21 mouse cellular contexts compared by ENCODE assay signal in genomic region chr13:6196690-6197089, GRCm38 (mm10).
"Had no signal": no experiment of that assay in that cellular context is flagged by ENCODE, and none has a peak within 500 bp of the region (broad histone marks: within the 10 kb centered on the region; RNA-seq: fewer than 3 reads in every experiment).

No protein-coding gene starts in this region.

- H3K27ac ChIP-seq: limb, embryonic 12.5 days; limb, embryonic 15.5 days; liver, embryonic 14.5 days; macrophage; midbrain, embryonic 12.5 days; midbrain, embryonic 15.5 days; stomach, postnatal 0 days had no signal

- DNase-seq: kidney, adult 9 months; kidney, postnatal 14 days; kidney, postnatal 4 days; left cerebral cortex, postnatal 4 days; liver, postnatal 0 days; lung, embryonic 14.5 days; right cerebral cortex, adult 18-20 months; right cerebral cortex, postnatal 14 days; right cerebral cortex, postnatal 4 days; thymus, adult 2 months; thymus, postnatal 14 days; thymus, postnatal 4 days had no signal

- H3K4me3 ChIP-seq: limb, embryonic 12.5 days; limb, embryonic 15.5 days; midbrain, embryonic 12.5 days; midbrain, embryonic 15.5 days had no signal

- H3K9ac ChIP-seq: limb, embryonic 12.5 days; limb, embryonic 15.5 days; liver, embryonic 14.5 days; liver, postnatal 0 days; lung, embryonic 14.5 days; midbrain, embryonic 12.5 days; midbrain, embryonic 15.5 days had no signal

- H3K9me3 ChIP-seq: limb, embryonic 12.5 days; limb, embryonic 15.5 days; midbrain, embryonic 15.5 days had no signal

- ATAC-seq: liver, postnatal 0 days; lung, postnatal 0 days; midbrain, embryonic 15.5 days had no signal

- H3K4me2 ChIP-seq: limb, embryonic 12.5 days; limb, embryonic 15.5 days; liver, embryonic 11.5 days; lung, embryonic 14.5 days; midbrain, embryonic 12.5 days; midbrain, embryonic 15.5 days had no signal

- H3K36me3 ChIP-seq: limb, embryonic 12.5 days; limb, embryonic 15.5 days; midbrain, embryonic 12.5 days; midbrain, embryonic 15.5 days had no signal

- H3K27me3 ChIP-seq: limb, embryonic 15.5 days; midbrain, embryonic 12.5 days; midbrain, embryonic 15.5 days had no signal
